Mouse (Mus musculus) left cerebral cortex, postnatal 4 days (tissue): Measurements from ENCODE around the gene 4933427I04Rik. TPM values are rescaled to one million over a fixed set of nuclear protein-coding genes. Genes with fewer than 3 reads are reported as not detected.

ENCODE experiments used
- DNase-seq: peaks from one replicate; pipeline ENCODE4 v3.0.0-alpha.2; 2022
- intact Hi-C: fragments of 180-260 bp; cut with DNase I; formaldehyde crosslinking; loops from one replicate; pipeline ENCODE4 v1.15.1; 2025
- total RNA-seq, 2 experiments: library from RNA; stranded (reverse); gene quantifications; 2 replicates each; pipeline ENCODE4 v1.2.3; 2021

4933427I04Rik gene
- total RNA-seq = not detected

DNA sequence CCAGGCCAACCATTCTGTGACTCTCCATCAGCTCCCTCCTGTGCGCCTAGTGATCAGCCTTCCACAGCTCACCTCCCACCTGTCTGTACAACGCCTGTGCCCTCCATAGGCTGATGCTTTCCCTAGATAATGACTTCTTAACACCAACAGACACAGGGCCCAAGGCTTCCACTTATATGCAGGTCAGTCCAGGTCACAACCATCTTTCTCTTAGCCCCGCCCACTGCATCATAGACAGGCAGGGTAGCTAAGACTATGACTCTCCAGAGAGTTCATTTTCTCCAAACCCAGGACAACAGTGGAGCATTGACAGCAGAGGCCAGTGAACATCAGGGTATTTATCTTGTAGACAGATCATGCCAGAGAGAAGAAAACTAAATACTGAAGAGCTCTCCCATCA, at the start of gene 4933427I04Rik:
4933427I04Rik (plus strand) TSS at position 301 of the 400 bp plus-strand sequence.
- no peak for DNase-seq
- intact Hi-C loops = no loop called here

DNA sequence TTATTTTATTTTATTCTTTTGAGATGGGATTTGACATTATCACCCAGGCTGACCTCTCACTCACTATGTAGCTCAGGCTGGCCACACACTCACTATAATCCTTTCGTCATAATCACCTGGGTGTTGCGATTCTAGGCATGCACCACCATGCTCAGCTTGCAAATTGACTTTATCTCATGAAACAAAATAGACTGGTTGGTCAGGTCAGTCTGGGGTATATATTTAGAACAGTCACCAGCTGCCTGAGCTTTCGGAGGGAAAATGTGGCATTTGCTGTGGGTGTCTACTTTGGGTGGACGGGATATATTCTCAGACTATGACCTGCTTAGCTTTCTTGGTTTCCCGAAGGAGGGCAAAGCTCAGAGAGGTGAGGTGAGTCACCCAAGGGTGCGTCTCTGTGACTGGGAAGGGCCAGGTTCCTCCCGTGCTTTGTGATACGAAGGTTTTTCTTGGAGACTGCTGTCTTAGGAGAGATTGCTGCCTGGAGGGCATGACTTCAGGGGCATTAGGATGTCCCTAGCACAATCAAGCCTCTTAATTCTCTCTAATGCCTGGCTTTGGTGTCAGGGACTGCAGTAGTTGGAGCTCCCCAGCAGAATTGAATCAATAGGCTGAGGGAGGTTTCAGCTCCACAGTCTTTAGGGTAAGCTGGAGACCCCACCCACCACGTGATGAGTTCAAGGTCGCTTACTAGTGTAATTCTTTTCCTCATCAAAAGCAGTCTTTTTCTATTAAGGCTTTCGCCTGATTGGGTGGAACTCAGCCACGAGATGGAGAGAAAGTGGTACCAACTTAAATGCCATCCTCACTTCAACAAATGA, 48.8 kb upstream of the 4933427I04Rik start:
- intact Hi-C loops = no loop called here

DNA sequence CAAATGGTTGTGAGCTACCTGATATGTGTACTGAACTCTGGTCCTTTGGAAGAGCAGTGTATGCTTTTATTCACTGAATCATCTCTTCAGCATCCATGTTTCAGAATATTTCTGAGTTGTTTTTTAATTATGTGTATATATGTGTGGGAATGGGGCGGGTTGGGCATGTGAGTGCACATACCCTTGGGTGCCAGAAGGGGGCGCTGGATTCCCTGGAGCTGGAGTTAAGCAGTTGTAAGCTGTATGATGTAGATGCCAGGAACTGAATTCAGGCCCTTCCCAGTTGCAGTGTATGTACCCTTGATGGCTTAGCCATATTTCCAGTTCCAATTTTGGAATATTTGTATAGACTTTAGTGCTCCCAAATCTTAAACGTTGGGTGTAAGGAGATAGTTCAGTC, 47.0 kb upstream of the 4933427I04Rik start:
- intact Hi-C loops = no loop called here
- no peak for DNase-seq

More for the DNA sequence above, 48.8 kb upstream of the 4933427I04Rik start:
- DNase-seq = no peak

DNA sequence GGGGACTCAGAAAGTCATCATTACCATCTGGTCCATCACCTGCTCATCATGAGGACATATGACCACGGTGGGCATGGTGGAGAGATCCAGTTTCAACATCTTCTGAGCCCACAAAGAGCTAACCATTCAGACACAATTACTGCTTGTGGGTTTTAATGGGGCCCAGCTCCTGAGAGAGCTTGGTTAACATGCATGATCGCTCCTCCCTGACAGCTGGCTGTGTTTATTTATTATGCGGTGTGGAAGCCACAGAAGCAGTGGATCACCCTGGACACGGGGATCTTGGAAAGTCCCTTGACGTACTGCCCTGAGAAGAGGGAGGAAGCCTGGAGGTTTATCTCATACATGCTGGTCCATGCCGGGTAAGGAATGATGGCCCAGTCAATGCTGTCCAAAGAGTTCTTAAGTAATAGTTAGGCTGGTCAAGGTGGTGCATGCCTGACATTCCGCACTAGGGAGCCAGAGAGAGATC, 45.4 kb upstream of the 4933427I04Rik start:
- intact Hi-C loops = no loop called here
- no peak for DNase-seq

DNA sequence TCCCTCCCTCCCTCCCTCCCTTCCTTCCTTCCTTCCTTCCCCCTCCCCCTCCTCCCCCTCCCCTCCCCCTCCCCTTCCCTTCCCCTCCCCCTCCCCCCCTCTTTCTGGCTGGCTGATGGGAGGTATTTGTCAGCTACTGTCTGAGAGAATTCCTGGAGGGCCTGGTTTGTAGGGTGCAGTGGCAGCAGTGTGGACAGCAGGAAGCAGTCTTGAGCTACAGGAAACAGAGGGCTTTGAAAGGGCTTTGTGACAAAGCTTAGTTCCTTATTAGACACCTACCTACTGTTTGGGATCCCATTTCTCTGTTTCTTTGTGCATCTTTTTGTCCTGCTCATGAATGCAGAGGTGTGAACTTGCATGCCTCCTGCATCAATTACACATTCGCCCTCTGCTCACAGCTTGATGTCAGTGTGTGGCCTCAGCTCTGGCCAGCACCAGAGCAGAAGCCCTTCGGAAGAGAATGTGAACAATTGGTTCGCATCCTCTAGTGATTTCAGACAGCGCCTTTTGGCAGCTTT, 40.3 kb upstream of the 4933427I04Rik start:
- intact Hi-C loops = no loop called here
- peak; percentile 8 for DNase-seq

DNA sequence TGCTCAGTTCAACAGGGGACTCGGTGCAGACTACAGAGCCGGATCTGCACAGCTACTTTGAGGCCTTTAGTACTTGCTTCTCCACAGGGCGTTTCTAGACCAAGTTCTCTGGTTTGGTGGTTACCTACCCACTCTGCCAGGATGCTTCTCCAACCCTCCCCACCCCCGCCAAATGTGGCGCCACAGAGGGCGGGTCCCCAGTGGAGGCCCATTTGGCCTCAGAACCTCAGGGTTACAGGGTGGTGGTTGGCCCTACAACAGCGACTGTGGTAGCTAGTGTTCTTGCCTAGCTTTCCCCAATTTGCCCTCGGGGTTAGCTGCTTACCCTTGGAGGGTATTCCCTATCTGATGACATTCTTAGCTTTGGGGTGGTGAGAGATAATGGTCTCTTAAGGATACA, 17.4 kb upstream of the 4933427I04Rik start:
- intact Hi-C loops = no loop called here

DNA sequence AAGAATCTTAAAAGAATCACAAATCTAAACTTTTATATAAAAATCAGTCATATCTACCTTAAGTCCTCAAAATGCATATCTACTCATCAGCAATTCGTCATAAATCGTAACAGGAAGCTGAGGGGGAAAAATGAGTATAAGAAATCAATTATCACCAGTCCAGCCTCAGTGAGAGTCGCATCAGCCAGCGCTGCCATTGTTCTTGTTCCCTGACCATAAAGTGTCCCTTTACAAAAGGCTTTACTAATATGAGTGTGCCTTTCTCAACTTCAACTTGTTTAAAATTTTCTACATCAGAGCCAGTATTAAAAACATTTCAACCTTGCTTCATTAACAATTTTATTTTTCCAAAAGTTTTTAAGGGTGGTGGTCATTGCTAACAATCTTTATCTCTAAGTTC, 2.6 kb upstream of the 4933427I04Rik start:
- no peak for DNase-seq
- intact Hi-C loops = no loop called here

More for the DNA sequence above, 17.4 kb upstream of the 4933427I04Rik start:
- no peak for DNase-seq

DNA sequence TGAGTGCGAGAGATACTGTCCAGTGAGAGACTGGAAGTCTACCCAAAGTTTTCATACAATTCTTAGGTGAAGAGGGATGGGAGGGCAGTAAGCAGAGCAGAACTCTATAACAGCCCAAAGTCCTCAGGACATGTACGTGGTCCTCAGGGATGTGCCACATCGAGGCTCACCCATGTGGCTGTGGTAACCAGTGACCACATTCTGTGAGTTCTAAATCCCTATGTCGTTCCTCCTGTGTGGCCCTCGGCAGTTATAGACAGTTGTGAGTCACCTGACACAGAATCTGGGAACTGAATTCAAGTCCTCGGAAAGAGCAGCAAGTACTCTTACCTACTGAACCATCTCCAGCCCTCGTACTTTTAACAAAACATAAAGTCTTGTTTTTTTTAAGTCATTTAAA, 1.4 kb upstream of the 4933427I04Rik start:
- intact Hi-C loops = no loop called here
- DNase-seq = no peak

DNA sequence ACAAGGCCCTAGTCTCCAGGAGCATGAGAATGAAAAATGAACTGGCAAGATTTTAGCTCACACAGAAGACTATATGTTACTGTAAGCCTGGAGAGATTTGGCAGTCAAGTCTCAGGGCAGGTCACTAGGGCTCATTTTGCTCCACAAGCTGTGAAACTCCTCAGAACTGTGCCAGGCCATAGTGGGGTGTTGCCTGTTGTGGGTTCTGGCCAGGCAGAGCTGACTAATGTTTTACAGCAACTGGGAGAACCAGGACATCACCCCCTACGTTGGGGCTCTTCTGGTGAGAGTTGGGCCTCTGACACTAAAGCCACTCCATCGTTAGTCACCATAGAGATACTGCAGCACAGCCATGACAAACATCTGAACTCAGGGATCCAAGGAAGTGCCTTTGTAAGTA, 324 bp downstream of the 4933427I04Rik start:
- intact Hi-C loops = no loop called here
- no peak for DNase-seq

DNA sequence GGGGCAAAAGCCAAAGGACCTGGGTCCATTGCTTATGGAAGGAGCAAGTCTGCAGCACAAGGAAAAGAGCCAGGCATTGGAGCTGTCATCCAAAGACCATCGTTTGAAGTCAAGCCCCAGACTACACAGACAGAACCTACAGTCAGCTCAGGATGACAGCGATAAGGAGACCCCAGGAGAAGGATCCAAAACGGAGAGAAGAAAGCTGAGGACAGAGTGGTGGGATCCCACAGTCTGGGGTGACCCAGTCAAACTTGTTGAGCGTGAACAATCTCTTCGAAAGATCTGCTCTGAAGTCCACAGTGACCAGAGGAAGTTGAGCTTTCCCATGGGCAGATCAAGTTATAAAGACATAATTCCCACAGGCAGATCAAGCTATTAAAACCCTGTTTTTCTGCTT, 1.1 kb downstream of the 4933427I04Rik start:
- DNase-seq = no peak
- intact Hi-C loops = no loop called here

DNA sequence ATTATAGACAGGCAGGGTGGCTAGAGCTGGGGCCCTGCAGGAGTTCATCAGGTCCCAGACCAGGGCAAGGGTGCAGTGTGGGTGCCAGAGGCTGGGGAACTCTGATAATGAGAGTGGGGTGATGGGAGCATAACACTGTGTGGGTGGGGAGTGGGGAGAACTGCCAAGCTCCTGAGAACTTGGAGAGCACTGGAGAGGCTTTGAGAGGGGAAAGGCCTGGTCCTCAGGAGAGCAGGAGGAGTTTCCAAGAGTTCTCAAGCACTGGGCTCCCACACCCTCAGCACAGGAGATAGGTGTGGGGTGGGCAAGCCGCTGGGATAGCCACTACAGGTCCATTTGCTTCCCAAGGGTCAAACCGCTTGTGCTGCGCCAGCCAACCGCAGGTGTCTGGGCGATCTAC, 34.2 kb downstream of the 4933427I04Rik start:
- no peak for DNase-seq
- intact Hi-C loops = no loop called here

DNA sequence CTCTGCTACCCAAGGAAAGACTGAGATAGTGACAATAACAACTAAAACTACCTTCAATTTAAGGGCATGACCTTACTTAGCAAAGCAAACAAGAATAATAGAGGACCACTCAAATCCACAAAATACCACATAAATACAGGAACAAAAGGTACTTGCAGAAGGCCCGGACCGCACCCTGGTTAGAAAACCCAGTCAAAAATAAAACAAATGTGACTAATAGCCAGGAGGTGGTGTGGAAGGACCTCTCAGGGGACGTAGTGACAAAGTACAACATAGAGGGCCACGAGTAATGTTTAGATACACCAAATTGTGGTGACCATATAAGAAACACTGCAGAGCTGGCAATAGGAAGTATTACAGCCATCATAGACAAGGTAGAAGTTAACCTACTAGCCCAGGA, 34.8 kb downstream of the 4933427I04Rik start:
- no peak for DNase-seq
- intact Hi-C loops = no loop called here

DNA sequence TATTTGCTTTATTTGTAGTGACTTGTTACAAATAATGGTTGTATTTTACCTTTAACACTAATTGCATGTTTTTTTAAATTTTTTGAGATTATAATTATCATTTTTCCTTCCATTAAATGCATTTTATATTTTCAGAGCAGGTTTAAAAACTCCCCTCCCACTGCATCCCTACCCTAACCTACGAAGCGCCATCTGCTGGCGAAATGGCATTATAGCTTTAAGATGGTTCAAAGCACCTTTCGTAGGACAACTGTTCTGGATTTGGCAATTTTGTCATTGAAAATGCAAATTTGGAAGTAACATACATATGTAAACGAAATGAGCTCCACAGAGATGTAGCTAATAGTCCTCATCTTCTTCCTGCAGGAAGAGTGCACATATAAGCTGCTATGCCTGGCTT, 39.2 kb downstream of the 4933427I04Rik start:
- DNase-seq = peak; percentile 49

DNA sequence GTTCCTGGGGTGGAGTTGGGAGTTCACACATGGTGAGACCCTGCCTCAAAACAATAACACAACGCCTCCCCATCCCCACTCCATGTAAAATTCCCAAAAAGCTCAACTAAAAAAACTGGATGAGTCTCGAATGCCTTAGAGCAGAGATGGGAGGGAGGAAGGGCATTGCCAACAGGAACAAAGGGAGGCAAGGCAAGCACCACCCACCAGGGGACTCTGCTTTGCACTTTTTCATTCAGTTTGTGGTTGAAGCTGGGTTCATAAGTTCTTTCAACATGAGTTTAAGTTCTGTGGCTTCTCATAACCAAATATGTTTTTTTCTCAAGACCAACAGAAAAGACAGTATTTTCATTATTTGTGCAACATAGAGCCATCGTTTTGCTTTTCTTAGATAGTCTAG, 44.0 kb downstream of the 4933427I04Rik start:
- DNase-seq = no peak
- intact Hi-C loops = no loop called here

More for the DNA sequence above, 39.2 kb downstream of the 4933427I04Rik start:
- intact Hi-C loops = loop anchor here (2.0 to 5.0 kb wide), 2 partner anchors 76 to 150 kb away; no protein-coding TSS in a partner anchor

DNA sequence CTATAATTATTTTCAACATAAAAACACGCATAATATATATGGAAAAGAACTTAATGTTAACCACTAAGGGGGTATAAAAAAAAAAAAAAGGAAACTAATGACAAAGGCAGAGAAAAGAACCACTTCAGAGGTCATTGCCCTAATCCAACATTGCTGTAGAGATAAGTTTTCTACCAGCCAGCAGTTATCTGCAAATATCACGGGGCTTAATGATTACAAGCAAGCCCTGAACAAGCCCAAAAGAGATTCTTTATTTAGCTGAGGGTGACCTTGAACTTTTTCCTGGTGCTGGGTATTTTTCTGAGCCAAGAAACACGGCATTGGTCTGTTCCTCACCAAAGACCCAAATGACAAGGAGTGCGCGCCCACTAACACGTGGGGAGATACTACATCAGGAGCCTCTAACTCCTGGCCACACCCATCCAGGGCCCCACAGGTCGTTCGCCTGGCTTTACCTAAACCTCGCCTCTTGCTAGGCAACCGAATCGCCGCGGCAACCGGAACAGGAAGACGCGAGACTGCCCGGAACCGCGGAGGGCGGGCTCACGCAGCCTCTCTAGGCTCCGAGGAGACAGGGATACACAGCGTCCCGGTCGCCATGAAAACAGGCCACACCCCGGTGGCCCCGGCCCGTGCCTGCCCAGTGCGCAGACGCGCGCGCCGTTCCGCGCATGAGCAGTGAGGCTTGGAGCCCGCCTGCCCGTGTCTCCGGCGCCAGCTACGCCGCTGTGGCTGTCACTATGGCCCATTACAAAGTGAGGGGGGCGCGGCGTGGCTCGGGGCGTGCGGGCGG, 45.0 kb downstream of the 4933427I04Rik start, which contains the start of gene Mycbp:
Mycbp (plus strand) TSS at position 500 of the 793 bp plus-strand sequence.
- intact Hi-C loops = no loop called here
- peak; percentile 99 for DNase-seq

DNA sequence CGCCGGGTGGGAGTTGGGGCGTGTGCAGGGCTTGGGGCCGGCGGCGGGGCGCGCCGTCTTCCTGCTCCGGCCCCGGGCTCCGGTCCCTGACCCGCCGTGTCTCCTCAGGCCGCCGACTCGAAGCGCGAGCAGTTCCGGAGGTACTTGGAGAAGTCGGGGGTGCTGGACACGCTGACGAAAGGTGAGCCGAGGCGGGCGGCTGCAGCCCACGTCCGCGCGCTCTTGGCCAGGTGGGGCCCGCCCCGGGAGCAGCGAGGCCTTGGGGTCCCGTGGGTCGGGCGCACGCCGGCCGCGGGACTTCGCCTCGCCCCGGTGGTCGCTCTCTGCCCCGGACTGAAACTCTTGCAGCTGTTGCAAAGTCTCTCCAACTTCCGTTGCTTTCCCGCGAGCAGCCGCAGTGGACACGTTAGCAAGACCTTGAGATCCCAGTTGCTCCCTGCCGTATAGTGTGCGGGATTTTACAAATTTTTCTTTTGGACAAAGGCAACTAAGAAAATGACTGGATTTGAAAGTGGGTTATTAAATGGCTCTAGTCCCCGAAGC, 45.7 kb downstream of the 4933427I04Rik start:
- no peak for DNase-seq
- intact Hi-C loops = no loop called here

DNA sequence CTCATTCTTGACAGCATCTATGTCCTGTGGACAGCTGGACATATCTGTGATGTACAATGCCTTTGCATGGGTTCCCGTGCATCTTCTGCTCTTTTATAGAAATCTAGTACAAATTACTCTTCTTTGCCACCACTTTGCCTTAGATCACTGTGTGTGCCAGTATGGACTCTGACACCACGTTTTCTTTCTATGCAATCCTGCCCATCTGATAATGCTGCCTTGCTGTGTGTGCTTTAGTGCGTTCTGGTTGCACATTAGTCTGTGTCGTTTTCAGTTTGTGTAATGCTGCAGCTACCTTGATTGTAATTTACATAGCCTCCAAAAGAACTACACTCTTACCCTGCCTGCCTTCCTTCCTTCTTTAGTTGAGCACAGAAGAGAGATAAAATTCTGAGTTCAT, 52.0 kb downstream of the 4933427I04Rik start:
- intact Hi-C loops = no loop called here
- DNase-seq = no peak

DNA sequence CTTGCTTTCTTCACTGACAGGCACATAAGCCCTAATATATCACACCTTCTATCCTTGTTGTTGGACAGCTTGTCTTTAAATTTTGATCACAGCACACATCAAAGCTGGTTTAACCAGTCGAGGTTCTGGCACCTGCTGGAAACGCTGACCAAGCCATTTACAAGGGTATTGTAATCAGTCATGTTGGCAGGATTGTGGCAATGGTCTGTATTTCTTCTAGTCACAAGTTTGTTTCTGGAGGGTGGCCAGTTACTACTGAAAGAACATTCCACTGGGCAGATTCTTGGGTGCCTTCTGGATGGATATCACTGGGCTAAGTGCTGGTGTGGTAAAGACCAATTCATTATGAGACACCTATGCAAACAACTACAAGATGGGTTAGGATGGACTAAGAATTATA, 53.0 kb downstream of the 4933427I04Rik start:
- no peak for DNase-seq
- intact Hi-C loops = no loop called here
